Mouse (Mus musculus) liver, adult 2 months (tissue): ENCODE data around the gene Gm47791.

Experiments used
- CTCF ChIP-seq: fragments of 200-500 bp; IDR thresholded peaks from 2 replicates; pipeline ENCODE4 v1.5.1; 2011; ENCODE audit warnings: low read depth, low read length, control low read depth
- POLR2A ChIP-seq: fragments of 200-500 bp; IDR thresholded peaks from 2 replicates; pipeline ENCODE4 v1.6.1; 2011; ENCODE audit warnings: low read length, control low read depth; ENCODE audit not compliant: insufficient read depth; ENCODE audit errors: extremely low read depth

GRCm38 (mm10) chr1:82771022-82771586 lies at the start of gene Gm47791:
- TF ChIP-seq CTCF (no peak), POLR2A (no peak)
